Mouse (Mus musculus) kidney, adult 11 months (tissue): Measurements from ENCODE around the gene Eps8l3.

ENCODE experiments used
- DNase-seq: peaks from one replicate; pipeline ENCODE4 v3.0.0; 2022

Eps8l3 gene

DNA sequence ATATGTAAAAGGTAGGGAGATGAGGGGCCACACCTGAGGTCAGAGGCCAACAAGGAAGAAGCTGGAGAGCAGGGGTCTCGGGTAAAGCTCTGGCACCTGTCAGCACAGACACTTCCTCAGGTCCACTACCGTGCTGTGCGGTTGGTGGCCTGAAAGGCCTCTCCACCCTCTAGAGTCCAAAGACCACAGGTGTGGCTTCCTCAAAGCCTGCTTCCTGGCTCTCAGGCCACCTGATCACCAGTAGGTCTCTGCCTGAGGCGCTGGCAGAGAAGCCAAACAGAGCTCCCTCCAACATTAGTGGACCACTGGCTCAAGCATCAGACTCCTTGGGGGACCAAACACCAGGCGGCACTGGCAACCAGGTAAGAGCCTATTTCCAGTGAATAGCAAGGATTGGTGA lies at the start of gene Eps8l3:
Gene Eps8l3 (plus strand): TSS at position 225 of the 400 bp plus-strand sequence.
- peak; percentile 30 for DNase-seq

DNA sequence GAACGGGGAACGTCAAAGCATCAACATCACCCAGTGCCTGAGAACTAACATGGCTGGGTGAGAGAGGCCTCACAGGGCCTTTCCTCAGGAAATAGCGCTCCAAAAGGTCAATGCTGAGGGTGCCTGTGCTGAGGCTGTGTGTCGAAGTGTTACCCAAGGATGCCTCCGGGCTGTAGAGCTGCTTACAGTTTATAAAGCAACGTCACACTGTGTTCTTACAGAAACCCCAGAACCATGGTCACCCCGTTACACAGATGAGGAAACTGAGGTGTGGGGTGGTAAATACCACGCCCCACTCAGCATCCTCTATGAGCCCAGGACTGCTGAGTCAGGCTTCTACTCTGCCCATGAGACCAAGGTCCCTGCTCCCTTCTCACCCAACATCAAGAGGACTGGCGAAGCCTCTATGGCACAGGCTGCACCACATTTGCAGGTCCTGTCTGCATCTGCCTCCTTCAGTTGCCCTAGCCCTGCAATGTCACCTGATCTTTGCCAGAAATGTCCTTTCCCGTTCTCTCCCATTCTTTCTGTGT lies 49.1 kb upstream of the Eps8l3 start:
- no peak for DNase-seq

DNA sequence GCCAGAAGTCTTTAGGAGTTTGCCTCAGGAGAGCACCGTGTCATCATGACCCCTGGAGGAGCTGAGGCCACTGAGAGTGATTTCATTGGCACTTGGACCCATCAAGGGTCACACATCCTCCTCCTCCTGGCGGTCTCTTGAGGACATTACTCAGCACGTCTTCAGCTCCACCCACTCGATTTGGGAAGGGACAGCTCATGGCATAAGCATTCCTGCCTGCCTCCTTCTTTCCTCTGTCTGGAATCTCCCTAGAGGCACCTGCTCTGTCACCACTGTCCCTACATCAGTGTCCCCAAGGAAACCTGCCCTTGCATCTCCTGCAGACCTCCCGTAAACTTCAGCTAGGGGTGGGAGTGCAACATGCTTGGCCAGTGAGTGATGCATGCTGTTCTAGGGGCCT lies 48.5 kb upstream of the Eps8l3 start:
- no peak for DNase-seq

DNA sequence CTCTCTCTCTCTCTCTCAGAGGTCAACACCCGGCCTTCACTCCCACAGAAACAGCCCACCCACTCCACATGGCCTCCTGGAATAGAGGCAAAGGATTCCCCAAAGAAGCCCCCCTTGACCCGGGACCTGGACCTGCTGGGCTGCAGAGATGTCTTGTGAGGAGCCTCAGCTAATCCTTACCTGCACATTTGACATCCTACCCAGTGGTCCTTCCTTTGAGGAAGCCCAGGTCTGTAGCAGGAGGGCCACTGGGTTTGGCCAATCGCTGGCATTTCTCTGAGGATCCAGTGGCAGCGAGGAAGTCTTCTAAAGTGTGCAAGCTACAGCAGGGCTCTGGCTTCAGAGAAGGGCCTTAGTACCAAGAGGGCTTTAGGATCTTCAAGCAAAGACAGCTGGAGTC lies 48.0 kb upstream of the Eps8l3 start:
- no peak for DNase-seq

DNA sequence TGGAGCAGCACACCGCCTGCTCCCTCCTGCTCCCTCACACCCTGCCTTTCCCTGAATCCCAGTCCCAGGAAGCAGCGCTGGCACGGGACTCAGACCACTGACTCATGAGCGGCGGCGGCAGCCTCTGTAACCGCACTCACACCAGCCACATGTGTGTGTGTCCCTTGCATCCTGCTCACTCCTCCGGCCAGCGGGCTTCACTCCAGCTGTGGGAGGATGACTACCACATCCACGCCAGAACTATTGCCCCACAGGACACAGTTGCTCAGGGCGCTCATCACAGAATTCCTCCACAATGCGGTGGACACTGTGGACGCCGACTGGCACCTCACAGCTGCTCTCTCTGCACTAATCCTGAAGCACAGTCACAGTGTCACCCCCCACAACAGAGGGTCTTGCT lies 47.4 kb upstream of the Eps8l3 start:
- DNase-seq = no peak

DNA sequence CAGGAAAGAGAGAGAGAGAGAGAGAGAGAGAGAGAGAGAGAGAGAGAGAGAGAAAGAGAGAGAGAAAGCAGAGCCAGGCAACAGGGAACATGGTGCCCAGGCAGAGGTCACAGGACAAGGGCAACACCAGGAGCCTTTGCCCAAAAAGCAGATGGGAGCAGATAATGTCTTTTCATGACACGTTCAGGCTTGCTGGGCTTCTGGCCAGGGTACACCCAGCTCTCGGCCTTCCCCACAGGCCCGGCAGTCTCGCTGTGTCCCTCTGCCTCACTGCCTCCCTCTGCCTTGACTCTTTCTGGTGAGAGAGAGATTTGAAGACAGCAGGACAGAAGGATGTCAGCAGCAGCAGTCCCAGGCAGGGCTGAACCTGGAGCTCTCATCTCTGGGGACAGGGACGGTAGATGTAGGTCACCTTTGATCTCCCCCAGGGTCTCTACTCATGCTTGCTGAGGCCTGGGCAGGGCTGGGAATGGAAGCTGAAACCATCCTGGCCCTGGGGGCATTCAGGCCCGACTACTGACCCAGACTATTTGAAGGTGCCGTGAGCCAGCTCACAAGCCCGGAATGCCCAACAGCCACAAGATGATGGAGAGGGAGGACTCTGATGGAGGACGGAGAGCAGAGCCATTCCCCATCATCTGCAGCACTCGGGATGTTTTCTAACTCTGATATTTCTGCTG lies 45.0 kb upstream of the Eps8l3 start:
- no peak for DNase-seq

DNA sequence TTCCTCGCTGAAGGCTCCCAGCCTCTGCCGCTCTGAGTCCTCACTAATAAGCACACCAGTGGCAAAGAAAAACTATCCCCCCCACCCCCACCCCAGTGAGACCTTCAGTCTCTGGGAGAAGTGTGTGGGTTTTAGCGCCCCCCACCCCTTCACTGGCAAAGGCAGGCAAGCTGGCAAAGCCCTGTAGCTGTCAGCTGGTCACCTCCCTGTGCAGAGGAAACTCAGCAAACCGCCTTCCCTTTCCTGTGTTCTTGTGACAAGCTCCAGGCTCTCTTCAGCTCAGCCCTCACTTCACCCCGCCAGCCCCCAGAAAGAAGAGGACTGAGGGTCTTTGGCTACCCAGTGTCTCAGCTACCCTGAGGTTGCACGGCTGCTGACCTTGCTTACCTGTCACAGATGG lies 44.4 kb upstream of the Eps8l3 start:
- no peak for DNase-seq

DNA sequence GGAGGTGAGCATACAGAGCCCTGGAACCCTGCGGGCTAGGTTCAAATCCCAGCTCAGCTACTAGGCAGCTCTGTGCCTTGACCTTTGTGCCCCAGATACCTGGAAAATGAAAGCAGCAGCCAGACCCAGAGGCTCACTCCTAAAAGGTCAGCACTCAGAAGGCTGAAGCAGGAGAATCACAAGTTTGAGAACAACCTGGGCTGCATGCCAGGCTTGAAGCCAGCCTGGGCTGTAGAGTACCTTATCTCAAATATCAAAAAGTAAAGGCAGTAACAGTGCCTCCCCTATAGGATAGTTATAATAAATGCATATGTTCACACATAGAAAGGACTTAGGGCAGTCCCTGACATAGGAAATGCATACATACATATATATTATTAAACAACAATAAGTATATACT lies 43.7 kb upstream of the Eps8l3 start:
- no peak for DNase-seq

DNA sequence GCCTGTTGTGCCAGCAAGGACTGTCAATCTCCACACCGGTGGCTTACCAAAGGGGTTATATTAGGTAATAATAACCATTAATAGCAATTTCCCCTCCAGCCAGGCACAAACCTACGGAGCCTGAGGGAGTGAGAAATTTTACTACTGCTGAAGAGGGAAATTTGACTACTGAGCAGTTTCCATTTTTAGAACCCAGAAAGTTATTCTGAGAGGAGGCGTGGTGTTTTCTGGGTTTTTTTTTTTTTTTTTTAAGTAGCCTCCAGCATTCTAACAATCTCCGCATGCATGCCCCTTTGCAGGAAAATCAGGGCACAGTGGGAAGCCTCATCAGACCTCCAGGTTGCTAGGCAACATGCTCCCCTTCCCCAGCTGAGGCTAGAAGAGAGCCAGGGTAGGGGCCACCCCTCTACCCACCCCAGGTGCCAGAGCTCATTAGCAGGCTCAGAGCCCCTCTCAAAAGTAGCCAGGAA lies 43.1 kb upstream of the Eps8l3 start:
- no peak for DNase-seq

DNA sequence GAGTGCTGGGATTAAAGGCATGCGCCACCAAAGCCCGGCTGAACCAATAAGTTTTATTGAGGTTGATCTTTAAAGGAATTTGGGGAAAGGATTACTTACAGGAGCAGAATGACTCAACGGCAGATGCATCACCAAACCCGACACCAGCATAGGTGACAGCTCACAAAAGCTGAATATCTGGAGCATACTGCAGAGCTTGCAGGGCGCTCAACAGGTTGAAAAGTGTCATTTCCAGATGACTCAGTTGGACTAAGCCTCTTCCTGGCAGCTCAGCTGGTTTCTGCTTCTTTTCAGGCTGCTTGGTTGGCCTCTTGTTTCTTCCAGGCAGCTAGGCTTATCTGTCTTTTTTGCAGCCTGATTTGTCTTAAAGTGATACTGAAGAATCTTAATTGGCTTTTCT lies 41.7 kb upstream of the Eps8l3 start:
- no peak for DNase-seq

DNA sequence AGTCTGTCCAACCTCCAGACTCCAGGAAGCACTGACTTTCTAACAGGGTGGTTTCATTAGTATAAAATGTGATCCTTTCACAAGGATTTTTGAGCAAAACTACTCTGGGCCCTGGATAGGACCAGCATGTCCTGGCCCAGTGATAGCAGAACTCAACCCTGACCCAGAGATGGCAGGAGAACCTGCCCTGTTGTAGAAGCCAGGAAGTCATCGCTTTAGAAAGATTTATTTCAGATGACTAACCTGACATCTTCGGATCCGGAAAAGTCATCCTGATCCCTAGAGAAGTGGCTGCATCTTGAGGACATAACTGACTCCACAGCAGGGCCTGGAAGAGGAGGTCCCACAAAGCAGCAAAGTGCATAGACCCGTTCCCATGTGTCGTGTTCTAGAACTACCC lies 37.2 kb upstream of the Eps8l3 start:
- DNase-seq = no peak

DNA sequence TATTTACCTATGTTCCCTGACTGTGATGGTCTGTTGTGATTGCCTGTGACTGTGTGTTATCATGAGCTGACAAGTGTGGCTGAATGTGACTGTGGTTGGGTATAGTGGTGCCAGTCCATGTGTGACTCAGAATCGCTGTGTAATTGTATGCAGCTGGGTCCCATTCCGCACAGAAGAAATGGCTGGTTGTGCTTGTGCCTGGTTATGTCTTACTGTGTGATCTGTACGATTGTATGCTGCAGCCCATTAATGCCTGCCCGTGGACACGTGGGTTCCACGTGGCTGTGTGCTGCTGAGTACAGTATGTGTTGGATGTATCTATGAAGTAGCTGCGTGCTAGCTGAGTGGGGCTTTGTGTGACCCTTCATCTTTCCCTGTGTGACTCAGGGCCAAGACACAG lies 36.2 kb upstream of the Eps8l3 start:
- DNase-seq = no peak

DNA sequence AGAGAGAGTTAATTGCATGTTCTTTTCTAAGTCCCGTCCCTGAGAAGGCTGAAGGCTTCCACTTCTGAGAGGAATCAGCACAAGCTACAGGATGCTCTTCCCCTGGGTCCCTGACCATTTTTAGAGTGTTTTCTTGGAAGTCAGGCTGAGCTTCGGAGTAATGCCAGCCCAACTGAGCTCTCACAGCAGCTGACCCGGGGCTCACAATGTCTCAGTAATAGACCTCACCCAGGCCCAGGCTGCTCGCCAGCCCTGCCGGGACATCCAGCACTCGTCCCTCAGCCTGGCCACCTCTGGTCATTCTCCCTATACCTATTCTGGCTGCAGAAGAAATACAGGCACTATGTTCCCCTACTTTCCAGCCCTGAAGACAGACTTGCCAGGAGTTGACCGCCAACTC lies 35.7 kb upstream of the Eps8l3 start:
- DNase-seq = no peak

DNA sequence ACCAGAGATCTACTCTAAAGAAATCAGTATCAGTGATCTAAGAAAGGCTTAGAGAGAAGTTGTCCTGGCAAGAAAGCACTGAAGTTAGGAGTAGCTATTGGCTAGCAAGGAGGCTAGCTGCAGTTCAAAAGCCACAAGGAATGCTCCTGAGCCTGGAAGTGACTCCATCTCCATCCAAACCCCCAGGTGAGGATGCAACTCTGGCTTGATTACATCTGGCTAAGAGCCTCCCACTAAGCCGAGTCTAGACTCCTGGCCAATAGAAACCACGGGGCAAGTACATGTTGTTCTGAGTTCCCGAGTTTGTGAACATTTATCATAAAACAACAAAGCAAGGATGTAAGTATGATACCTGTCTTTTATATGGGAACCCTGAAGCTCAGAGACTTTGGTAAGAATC lies 33.6 kb upstream of the Eps8l3 start:
- DNase-seq = no peak

DNA sequence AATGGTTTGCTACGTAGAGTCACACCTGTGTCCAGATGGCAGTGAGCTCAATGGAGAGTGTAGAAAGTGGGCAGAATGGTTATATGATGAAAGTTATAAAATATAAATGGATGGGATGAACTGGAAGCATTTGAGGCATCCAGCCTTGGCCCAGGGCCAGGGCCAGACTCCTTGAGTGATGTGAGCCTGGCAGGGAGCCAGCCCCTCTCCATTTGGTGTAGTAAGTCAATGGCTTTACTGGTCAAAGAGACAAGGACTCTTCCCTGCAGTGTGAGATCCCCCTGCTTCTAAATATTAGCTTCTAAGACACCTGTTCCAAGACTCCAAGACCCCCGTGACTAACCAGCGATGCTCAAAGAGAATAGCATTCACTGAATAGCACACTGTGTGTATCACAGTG lies 33.0 kb upstream of the Eps8l3 start:
- DNase-seq = peak; percentile 50

DNA sequence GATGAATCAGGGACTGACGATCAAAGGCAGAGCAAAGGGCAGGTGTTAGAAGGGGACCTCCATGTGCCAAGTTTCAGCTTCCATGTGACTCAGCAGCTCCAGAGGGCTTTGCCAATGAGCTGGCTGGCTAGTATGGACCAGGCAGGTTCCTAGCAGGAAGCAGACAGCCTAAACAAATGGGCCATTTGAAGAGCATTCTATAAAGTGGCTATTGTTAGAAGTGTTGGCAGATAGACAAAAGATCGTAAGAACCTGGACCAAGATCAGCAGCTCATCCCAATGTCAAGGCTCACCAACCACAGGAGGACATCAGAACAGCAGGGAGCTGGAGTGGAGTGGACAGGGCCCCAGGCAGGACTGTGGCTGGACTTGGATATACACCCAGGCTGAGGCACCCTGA lies 32.5 kb upstream of the Eps8l3 start:
- DNase-seq = no peak

DNA sequence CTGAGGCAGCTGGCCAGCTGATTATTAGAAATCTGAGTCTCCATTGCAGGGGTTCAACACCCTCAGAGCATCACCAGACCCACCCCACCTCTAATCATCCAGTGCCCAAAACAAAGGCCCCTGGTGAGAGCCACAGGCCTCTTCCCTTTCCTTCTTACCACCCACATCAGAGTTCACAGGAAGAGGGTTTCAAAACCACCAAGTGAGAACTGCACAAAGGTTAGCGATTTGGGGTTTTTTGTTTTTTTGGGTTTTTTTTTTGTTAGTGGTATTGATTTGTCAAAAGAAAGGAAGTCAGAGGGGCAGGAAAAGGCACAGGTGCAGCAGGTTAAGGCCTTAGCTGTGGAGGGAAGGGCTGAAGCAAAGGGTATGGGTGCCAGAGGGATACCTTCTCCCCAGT lies 30.9 kb upstream of the Eps8l3 start:
- DNase-seq = no peak

DNA sequence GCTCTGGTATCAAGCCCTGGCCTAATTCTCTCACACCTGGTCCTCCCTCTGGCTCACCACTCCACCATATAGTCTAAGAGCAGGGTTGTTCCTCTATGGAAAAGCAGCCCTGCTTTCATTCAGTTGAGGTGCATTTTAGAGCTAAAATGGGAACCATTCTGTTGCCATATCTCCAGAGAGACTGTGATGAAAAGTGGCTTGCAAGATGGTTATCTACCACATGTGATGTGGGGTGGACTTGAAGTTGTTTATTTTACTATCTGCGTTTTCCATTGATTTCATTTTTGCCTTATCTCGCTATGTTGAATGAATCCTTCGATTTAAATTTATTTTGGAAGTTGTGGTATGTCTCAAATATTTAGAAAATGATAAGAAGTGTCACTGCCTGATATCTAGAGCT lies 30.2 kb upstream of the Eps8l3 start:
- DNase-seq = no peak

DNA sequence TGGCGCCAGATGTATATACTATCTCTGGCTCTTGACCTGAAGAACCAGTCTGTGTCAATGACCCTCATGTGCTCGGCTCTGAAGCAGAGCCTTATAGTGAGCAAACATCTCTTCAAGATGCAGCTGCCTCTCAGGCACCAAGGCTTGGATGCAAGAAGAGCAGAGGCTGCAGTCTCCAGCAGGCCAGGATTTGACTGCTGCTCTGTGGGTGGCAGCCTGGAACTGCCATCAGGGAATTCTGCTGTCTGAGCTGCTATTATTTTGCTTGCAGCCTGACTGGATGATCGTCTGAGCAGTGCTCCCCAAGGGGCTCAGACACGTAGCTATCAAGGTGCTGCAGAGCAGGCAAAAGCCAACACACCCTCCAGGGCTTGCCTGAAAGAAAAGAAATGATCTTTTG lies 28.9 kb upstream of the Eps8l3 start:
- DNase-seq = no peak

DNA sequence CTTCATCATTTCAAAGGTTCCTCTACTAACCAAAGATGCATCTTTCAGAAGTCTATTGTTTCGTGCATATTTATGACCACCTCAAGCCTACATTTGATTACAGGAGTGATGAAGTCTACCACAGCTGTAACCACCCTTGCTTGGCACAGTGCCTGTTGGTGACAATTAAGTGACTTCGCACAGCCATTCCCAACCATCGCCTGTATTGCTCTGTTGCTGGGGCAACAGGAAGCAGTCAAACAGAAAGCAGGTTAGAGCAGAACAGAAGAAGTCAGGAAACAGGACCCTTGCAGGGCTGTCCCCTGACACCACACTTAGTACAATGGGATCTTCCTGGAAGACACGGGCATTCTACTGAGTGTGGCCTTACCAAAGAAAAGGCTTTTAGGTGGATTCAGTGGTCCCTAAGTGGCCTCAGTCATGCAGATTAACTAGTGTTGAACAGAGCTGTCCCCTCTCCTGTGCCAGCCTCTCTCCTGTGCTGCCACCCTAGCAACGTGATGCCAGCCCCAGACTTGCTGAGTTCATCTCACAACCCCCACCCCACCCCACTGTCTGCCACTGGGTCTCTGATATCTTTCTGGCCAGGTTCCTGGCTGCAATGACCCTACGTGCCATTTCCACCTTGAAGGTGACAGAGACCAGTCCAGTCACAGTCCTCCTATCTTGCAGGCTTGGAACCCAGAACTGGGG lies 27.9 kb upstream of the Eps8l3 start:
- DNase-seq = no peak

DNA sequence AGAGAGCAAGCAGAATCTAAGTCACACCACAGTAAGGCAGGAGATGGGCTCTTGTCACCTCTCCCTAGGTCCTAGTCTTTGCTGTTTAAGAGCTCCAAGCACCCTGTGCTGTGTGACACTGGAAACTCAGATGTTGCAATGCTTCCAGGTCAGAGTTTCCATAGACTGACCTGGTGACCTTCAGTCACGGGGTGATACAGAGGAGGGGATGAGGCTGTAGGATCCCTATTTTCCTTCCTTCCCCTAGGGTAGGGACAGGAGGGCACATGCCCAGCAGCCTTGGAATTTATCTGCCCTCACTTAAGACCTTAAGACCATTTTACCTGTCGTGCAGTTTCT lies 27.4 kb upstream of the Eps8l3 start:
- no peak for DNase-seq

DNA sequence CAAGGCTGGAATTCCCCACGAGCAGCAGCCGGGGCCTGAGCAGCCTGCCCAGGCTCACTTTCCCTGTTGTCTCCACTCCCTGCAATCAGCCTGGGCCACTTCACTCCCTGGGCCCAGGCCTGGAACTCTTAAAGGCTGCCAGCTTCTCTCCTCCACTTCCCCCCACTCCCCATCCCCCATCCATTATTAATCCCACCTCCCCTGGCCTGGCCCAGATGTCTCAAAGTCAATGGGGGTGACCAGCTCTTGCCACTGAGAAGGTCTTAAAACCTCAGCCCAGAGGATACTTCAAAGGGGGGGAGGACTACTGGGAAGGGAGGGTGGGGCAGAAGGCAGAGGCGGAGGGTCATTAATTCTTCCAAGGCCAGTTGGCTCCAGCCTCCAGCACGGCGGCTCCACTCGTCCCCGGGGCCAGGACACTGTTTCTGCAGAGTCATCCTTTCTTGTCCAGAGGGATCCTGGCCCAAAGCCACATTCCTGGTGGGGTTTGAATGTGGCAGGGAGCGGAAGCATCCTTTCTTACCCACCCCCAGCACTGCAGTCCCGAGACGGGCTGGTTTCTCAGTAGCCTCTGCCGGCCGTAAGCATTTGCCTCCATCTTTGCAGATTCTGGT lies 26.5 kb upstream of the Eps8l3 start:
- peak; percentile 64 for DNase-seq

DNA sequence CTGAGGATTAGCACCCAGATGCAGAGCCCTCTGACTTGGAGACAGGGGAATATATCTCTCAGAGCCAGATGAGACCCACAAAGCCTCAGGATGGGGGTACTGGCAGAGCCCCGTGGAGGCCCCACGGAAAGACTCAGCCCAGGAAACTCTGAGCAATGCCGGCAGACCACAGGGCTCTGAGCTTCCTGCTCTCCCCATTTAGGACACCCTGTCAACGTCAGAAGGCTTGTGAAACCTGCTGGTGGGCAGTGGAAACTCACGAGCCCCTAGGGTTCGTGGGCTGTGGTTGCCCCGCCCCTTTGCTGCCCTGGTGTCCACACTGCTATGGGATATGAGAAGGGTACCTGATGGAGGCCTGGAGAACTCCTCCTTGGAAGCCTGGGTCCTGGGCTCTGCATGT lies 24.2 kb upstream of the Eps8l3 start:
- no peak for DNase-seq
